Mouse (Mus musculus) cerebellum, adult 8-10 months (tissue): ENCODE results near the gene Tmem54.

Experiments used
- DNase-seq: peaks from one replicate; pipeline ENCODE4 v3.0.0; 2022

Gene Tmem54

DNA sequence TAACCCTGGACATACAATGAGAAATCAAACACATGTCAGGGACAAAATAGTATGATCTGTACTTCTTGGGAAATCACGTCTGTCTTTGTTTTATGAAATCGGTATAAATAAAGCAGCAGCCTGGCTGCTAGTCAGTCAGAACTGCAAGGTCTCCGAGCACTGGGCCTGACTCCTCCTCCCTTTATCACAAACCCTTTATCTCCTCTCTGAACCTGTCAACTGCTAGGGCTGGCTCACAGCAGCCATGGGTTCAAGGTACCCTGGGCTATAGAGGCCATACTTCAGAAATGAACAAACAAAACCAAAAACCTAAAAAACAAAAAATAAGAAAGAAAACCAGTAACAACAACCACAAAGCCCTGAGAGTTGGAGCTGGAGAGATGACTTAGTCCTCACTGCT lies 53.2 kb downstream of the Tmem54 start:
- no peak for DNase-seq

DNA sequence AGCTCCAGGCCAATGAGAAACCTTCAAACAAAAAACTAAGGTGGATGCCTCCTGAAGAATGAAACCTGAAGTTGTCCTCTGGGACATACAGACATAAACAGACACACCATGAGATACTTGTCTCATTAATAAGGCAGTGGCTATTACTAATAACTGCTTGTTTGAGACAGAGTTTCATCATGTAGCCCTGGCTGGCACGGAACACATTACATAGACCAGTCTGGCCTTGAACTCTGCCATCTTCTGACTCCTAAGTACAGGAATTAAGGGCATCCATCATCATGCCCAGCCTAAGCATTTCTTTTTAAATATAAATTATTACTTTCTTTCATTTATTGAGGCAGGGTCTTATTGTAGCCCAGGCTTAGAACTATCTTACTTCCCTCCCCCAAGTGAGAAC lies 55.7 kb downstream of the Tmem54 start:
- DNase-seq, result no peak
